Mouse (Mus musculus) CH12.LX (cell line): Measurements from ENCODE around the gene Daglb. TPM values are rescaled to one million over a fixed set of nuclear protein-coding genes. Genes with fewer than 3 reads are reported as not detected.

Experiments used
- DNase-seq: peaks from one replicate; pipeline ENCODE4 v3.0.0-alpha.2; 2013; ENCODE audit errors: extremely low read depth
- H3K27ac ChIP-seq: 2 replicates; pipeline ENCODE4 v1.5.1; 2012; ENCODE audit warnings: low read depth, mild to moderate bottlenecking, control low read depth, moderate library complexity; ENCODE audit not compliant: insufficient read depth
- H3K27me3 ChIP-seq: replicated peaks from 2 replicates; pipeline ENCODE3; 2012; ENCODE audit warnings: inconsistent platforms
- H3K36me3 ChIP-seq, 2 experiments: replicated peaks in 1 of 2; 2 replicates each; pipeline versions ENCODE3 to v1.6.1; 2012; ENCODE audit warnings: inconsistent platforms in 1 of 2, low read length in 1 of 2, mild to moderate bottlenecking in 1 of 2, mixed read lengths in 1 of 2, moderate library complexity in 1 of 2; ENCODE audit not compliant: control insufficient read depth in 1 of 2, insufficient read depth in 1 of 2
- H3K4me1 ChIP-seq, 2 experiments: 2 replicates each; pipeline ENCODE4 v1.6.1; 2012; ENCODE audit warnings: inconsistent platforms in 1 of 2, moderate library complexity in 1 of 2; ENCODE audit not compliant: insufficient read depth in 2 of 2, control insufficient read depth in 1 of 2
- H3K4me2 ChIP-seq: 2 replicates; pipeline ENCODE4 v1.6.1; 2012; ENCODE audit warnings: low read depth, mild to moderate bottlenecking, control low read depth; ENCODE audit not compliant: poor library complexity, insufficient read depth, severe bottlenecking
- H3K4me3 ChIP-seq, 3 experiments: fragments of 150-350 bp in 1 of 3; sonication (generic) in 1 of 3; replicated peaks in 1 of 3; 2 replicates each; pipeline versions ENCODE3 to v1.5.1; 2011 to 2012; ENCODE audit warnings: low read depth in 2 of 3, low read length in 2 of 3, mild to moderate bottlenecking in 2 of 3, moderate library complexity in 2 of 3, control low read depth in 1 of 3, improper control_type of control experiment in 1 of 3, inconsistent platforms in 1 of 3, mixed read lengths in 1 of 3; ENCODE audit not compliant: poor library complexity in 1 of 3
- H3K79me2 ChIP-seq: replicated peaks from 2 replicates; pipeline ENCODE4 v1.6.1; 2012; ENCODE audit warnings: mild to moderate bottlenecking, moderate library complexity; ENCODE audit not compliant: control insufficient read depth, poor library complexity, insufficient read depth, severe bottlenecking; ENCODE audit errors: extremely low read depth
- H3K9ac ChIP-seq: 2 replicates; pipeline ENCODE4 v1.6.1; 2012; ENCODE audit warnings: low read depth, mild to moderate bottlenecking, control low read depth, moderate library complexity; ENCODE audit not compliant: insufficient read depth
- H3K9me3 ChIP-seq: replicated peaks from 2 replicates; pipeline ENCODE3; 2012; ENCODE audit warnings: low read length, inconsistent platforms, mixed read lengths
- BHLHE40 ChIP-seq: IDR thresholded peaks from 2 replicates; pipeline ENCODE4 v1.6.1; 2011; ENCODE audit warnings: mild to moderate bottlenecking, low read depth, low read length, improper control_type of control experiment
- CHD1 ChIP-seq: IDR thresholded peaks from 2 replicates; pipeline ENCODE4 v1.6.1; 2012; ENCODE audit warnings: low read depth, low read length, improper control_type of control experiment, inconsistent platforms
- CHD2 ChIP-seq: IDR thresholded peaks from 2 replicates; pipeline ENCODE4 v1.6.1; 2011; ENCODE audit warnings: low read length, improper control_type of control experiment
- CTCF ChIP-seq, 2 experiments: IDR thresholded peaks in 1 of 2; conservative IDR thresholded peaks in 1 of 2; 2 replicates each; pipeline ENCODE4 v1.5.1; 2011 to 2012; ENCODE audit warnings: low read depth in 2 of 2, low read length in 2 of 2, improper control_type of control experiment in 1 of 2, inconsistent platforms in 1 of 2, mild to moderate bottlenecking in 1 of 2, moderate library complexity in 1 of 2
- E2F4 ChIP-seq: IDR thresholded peaks from 2 replicates; pipeline ENCODE4 v1.6.1; 2011; ENCODE audit warnings: low read depth, low read length, improper control_type of control experiment; ENCODE audit not compliant: insufficient replicate concordance
- EP300 ChIP-seq: IDR thresholded peaks from 2 replicates; pipeline ENCODE4 v1.6.1; 2011; ENCODE audit warnings: low read length, improper control_type of control experiment
- ETS1 ChIP-seq: conservative IDR thresholded peaks from 2 replicates; pipeline ENCODE4 v1.6.1; 2012; ENCODE audit warnings: low read depth, mild to moderate bottlenecking, inconsistent platforms, low read length, improper control_type of control experiment, moderate library complexity
- IRF4 ChIP-seq: IDR thresholded peaks from 2 replicates; pipeline ENCODE4 v1.6.1; 2014; ENCODE audit warnings: low read depth, mild to moderate bottlenecking, inconsistent platforms, low read length, improper control_type of control experiment
- JUN ChIP-seq: IDR thresholded peaks from 2 replicates; pipeline ENCODE4 v1.6.1; 2011; ENCODE audit warnings: low read depth, mild to moderate bottlenecking, low read length, improper control_type of control experiment, moderate library complexity; ENCODE audit not compliant: insufficient read depth
- JUND ChIP-seq: conservative IDR thresholded peaks from 2 replicates; pipeline ENCODE4 v1.6.1; 2011; ENCODE audit warnings: low read depth, low read length, improper control_type of control experiment
- MAFK ChIP-seq: IDR thresholded peaks from 2 replicates; pipeline ENCODE4 v1.6.1; 2011; ENCODE audit warnings: low read length, improper control_type of control experiment; ENCODE audit not compliant: insufficient replicate concordance
- MAZ ChIP-seq: IDR thresholded peaks from 2 replicates; pipeline ENCODE4 v1.6.1; 2012; ENCODE audit warnings: low read depth, mild to moderate bottlenecking, inconsistent platforms, low read length, improper control_type of control experiment, moderate library complexity
- MEF2A ChIP-seq: IDR thresholded peaks from 2 replicates; pipeline ENCODE4 v1.6.1; 2014; ENCODE audit warnings: low read depth, mild to moderate bottlenecking, inconsistent platforms, low read length, improper control_type of control experiment, borderline replicate concordance
- MYC ChIP-seq: IDR thresholded peaks from 2 replicates; pipeline ENCODE4 v1.6.1; 2011; ENCODE audit warnings: low read depth, mild to moderate bottlenecking, improper control_type of control experiment, low read length
- NRF1 ChIP-seq: IDR thresholded peaks from 2 replicates; pipeline ENCODE4 v1.6.1; 2014; ENCODE audit warnings: low read depth, mild to moderate bottlenecking, inconsistent platforms, low read length, improper control_type of control experiment, moderate library complexity
- PAX5 ChIP-seq: IDR thresholded peaks from 2 replicates; pipeline ENCODE4 v1.6.1; 2012; ENCODE audit warnings: low read length, inconsistent platforms, mixed read lengths
- RCOR1 ChIP-seq: conservative IDR thresholded peaks from 2 replicates; pipeline ENCODE4 v1.6.1; 2012; ENCODE audit warnings: low read depth, mild to moderate bottlenecking, inconsistent platforms, low read length, improper control_type of control experiment
- SIN3A ChIP-seq: IDR thresholded peaks from 2 replicates; pipeline ENCODE4 v1.6.1; 2012; ENCODE audit warnings: low read length, improper control_type of control experiment, inconsistent platforms
- TCF12 ChIP-seq: IDR thresholded peaks from 2 replicates; pipeline ENCODE4 v1.6.1; 2014; ENCODE audit warnings: low read depth, mild to moderate bottlenecking, inconsistent platforms, low read length, improper control_type of control experiment
- UBTF ChIP-seq: IDR thresholded peaks from 2 replicates; pipeline ENCODE4 v1.6.1; 2012; ENCODE audit warnings: low read depth, mild to moderate bottlenecking, inconsistent platforms, low read length, improper control_type of control experiment, moderate library complexity
- ZC3H11A ChIP-seq: IDR thresholded peaks from 2 replicates; pipeline ENCODE4 v1.6.1; 2012; ENCODE audit warnings: low read depth, mild to moderate bottlenecking, inconsistent platforms, low read length, improper control_type of control experiment
- ZKSCAN1 ChIP-seq: IDR thresholded peaks from 2 replicates; pipeline ENCODE4 v1.6.1; 2012; ENCODE audit warnings: low read depth, inconsistent platforms, low read length, improper control_type of control experiment, borderline replicate concordance
- ZMIZ1 ChIP-seq: IDR thresholded peaks from 2 replicates; pipeline ENCODE4 v1.6.1; 2012; ENCODE audit warnings: low read depth, mild to moderate bottlenecking, inconsistent platforms, low read length, improper control_type of control experiment
- ZNF384 ChIP-seq: IDR thresholded peaks from 2 replicates; pipeline ENCODE4 v1.6.1; 2012; ENCODE audit warnings: low read depth, low read length, improper control_type of control experiment, inconsistent platforms
- dilution Hi-C: fragments of 300-500 bp; cut with MboI; formaldehyde crosslinking; loops from 2 replicates; pipeline ENCODE4 v1.14.3; 2020; ENCODE audit warnings: low sequenced_read_pairs; ENCODE audit not compliant: extremely low pct_unique_long_range_greater_than_20kb, extremely low pct_ligation_motif_present
- in situ Hi-C: fragments of 300-500 bp; cut with MboI; formaldehyde crosslinking; loops from 3 replicates; pipeline ENCODE4 v1.14.3; 2019; ENCODE audit warnings: low sequenced_read_pairs, low pct_ligation_motif_present, low pct_unique_long_range_greater_than_20kb, mixed read lengths
- polyA plus RNA-seq: library from polyadenylated mRNA; unstranded; fragments of >175 nt; gene quantifications from 2 replicates; pipeline ENCODE4 v1.2.1, GENCODE M21; 2012; ENCODE audit warnings: low read depth; ENCODE audit not compliant: insufficient read length
- total RNA-seq, 2 experiments: library from RNA; depleted of rRNA; stranded (reverse); fragments of 300-350 nt in 1 of 2; fragments of >200 nt in 1 of 2; gene quantifications; 2 replicates each; pipeline ENCODE4 v1.2.3; 2012 to 2014

Daglb gene
- total and polyA plus RNA-seq, 3 experiments: 10.4 to 11.9 (median 11.4) TPM

GRCm38 (mm10) chr5:143501140-143501539 is 36.8 kb downstream of the Daglb start:
- no peak overlapping the region for H3K9ac ChIP-seq
- DNase-seq: no peak
- H3K9me3 ChIP-seq: no peaks in the 10 kb centered on the region
- H3K4me2 ChIP-seq: no peak overlapping the region
- peaks cover 43 to 88% of the 10 kb centered on the region in 2 experiments for H3K36me3 ChIP-seq
- no peak overlapping the region for H3K27ac ChIP-seq
- no peak overlapping the region for H3K4me3 ChIP-seq
- no peak for TF ChIP-seq ZNF384
- TF ChIP-seq JUN: no peak
- no peak for TF ChIP-seq SIN3A
- TF ChIP-seq IRF4: no peak
- no peak for TF ChIP-seq JUND
- TF ChIP-seq MEF2A: no peak
- no peak for TF ChIP-seq BHLHE40
- no peak for TF ChIP-seq PAX5
- no peak for TF ChIP-seq NRF1
- no peak for TF ChIP-seq ETS1
- TF ChIP-seq EP300: no peak
- peaks cover 0 to 8% of the 10 kb centered on the region in 2 experiments; a peak in 1 of 4 replicates for H3K4me1 ChIP-seq
- in situ Hi-C loops: loop anchor here (5.0 kb wide), 2 partner anchors 34 to 51 kb away; no protein-coding TSS in a partner anchor
- dilution Hi-C loops: no loop called here
- H3K27me3 ChIP-seq: no peaks in the 10 kb centered on the region
- no peaks in the 10 kb centered on the region for H3K79me2 ChIP-seq

DNA sequence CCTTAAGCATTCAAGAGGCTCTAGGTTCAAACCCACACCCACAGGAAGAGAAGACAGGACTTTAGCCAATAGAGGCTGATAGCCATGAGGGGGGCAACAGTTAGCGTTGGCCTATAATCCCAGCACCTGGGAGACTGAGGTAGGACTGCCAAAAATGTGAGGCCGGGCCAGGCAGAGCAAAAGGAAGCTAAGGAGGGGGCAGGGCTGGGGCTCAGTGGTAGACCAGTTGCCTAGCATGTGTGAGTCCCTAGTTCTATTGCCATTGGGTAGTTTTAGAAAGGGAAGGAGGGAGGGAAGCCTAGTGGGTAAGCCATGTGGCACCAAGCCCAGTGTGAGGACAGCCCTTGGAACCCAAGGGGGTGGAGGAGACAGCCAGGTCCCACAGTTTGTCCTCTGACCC is 37.3 kb downstream of the Daglb start:
- peaks cover 43 to 86% of the 10 kb centered on the region in 2 experiments for H3K36me3 ChIP-seq
- H3K27me3 ChIP-seq: no peaks in the 10 kb centered on the region
- H3K9me3 ChIP-seq: no peaks in the 10 kb centered on the region
- no peaks in the 10 kb centered on the region for H3K79me2 ChIP-seq
- H3K4me2 ChIP-seq: no peak overlapping the region
- dilution Hi-C loops: no loop called here
- TF ChIP-seq MEF2A (no peak), MAZ (no peak)
- TF ChIP-seq, all 38 proteins: peak for 0
- Histone ChIP-seq H3K27ac (no peak overlapping the region), H3K9ac (no peak overlapping the region), H3K4me3 (no peak overlapping the region), H3K4me1 (peaks cover 0 to 8% of the 10 kb centered on the region in 2 experiments; a peak in 1 of 4 replicates)
- no peak for DNase-seq
- in situ Hi-C loops: loop anchor here (5.0 kb wide), 2 partner anchors 34 to 51 kb away; no protein-coding TSS in a partner anchor

DNA sequence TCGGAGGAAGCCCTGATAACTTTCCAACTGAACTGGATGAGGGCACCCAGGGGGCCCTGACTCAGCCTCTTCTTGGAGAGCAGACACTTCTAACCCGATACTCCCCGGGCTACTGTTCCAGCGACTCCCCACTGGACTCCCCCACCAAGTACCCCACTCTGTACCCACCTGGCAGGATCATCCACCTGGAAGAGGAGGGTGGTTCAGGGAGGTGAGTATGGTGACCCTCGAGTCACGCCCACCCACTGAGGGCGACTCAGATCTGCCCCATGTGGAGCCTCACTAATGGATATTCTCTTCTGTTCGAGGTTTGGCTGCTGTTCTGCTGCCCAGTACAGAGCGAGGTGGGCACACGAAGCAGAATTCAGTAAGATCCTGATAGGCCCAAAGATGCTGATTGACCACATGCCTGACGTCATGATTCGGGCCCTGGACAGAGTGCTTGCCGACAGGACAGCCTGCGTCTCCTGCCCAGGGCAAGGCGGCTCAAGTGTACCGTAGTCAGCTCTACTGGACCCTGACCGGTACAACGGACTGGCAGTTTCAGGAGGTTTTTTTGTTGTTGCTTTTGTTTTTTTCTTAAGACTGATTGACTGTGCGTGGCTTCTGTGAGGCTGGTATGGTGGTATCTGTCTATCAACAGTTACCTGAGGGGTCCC is 38.6 kb downstream of the Daglb start:
- H3K79me2 ChIP-seq: no peaks in the 10 kb centered on the region
- H3K4me1 ChIP-seq: peaks cover 0 to 15% of the 10 kb centered on the region in 2 experiments; a peak in 1 of 4 replicates
- H3K36me3 ChIP-seq: peaks cover 57 to 86% of the 10 kb centered on the region in 2 experiments
- H3K27ac ChIP-seq: no peak overlapping the region
- no peak overlapping the region for H3K9ac ChIP-seq
- H3K9me3 ChIP-seq: no peaks in the 10 kb centered on the region
- in situ Hi-C loops: loop anchor here (5.0 kb wide), 2 partner anchors 36 to 49 kb away; no protein-coding TSS in a partner anchor
- H3K4me3 ChIP-seq: no peak overlapping the region
- no peak for DNase-seq
- H3K4me2 ChIP-seq: no peak overlapping the region
- no peaks in the 10 kb centered on the region for H3K27me3 ChIP-seq
- dilution Hi-C loops: no loop called here
- TF ChIP-seq CHD2 (no peak), ZMIZ1 (no peak), MYC (no peak), JUND (no peak), TCF12 (no peak), CHD1 (no peak), UBTF (no peak), CTCF (conservative IDR thresholded peaks at IDR 0.05 in 1 of 2, IDR thresholded peaks at IDR 0.05 in 1 of 2; ENCODE audit: low read depth in 2 of 2, low read length in 2 of 2) (no peak), IRF4 (no peak), ZC3H11A (no peak), E2F4 (no peak), NRF1 (no peak), MAZ (no peak), ZKSCAN1 (no peak), MAFK (no peak), RCOR1 (no peak)
